Mouse (Mus musculus) naive thymus-derived CD4-positive, alpha-beta T cell, adult 2 months (primary cell): ENCODE measurements around the gene Isca2.

Source experiments
- DNase-seq: peaks from one replicate; pipeline ENCODE4 v3.0.0-alpha.2; 2011; ENCODE audit warnings: low read depth

Gene Isca2

GRCm38 (mm10) chr12:84771981-84772520 lies 1.0 kb upstream of the Isca2 start:
- DNase-seq, result no peak

GRCm38 (mm10) chr12:84773476-84773875 lies 425 bp downstream of the Isca2 start:
- DNase-seq, result no peak

GRCm38 (mm10) chr12:84774376-84774775 lies 1.3 kb downstream of the Isca2 start:
- no peak for DNase-seq

- no peak for DNase-seq
Observed at GRCm38 (mm10) chr12:84776229-84776628, 3.2 kb downstream of the Isca2 start.

GRCm38 (mm10) chr12:84784604-84785381 lies 11.7 kb downstream of the Isca2 start:
- peak; percentile 88 for DNase-seq

GRCm38 (mm10) chr12:84786091-84786490 lies 13.0 kb downstream of the Isca2 start:
- no peak for DNase-seq

GRCm38 (mm10) chr12:84790853-84791252 lies 17.8 kb downstream of the Isca2 start:
- no peak for DNase-seq

GRCm38 (mm10) chr12:84792629-84793028 lies 19.6 kb downstream of the Isca2 start:
- no peak for DNase-seq

GRCm38 (mm10) chr12:84794647-84795046 lies 21.6 kb downstream of the Isca2 start:
- no peak for DNase-seq

GRCm38 (mm10) chr12:84799086-84799485 lies 26.0 kb downstream of the Isca2 start:
- DNase-seq, result no peak

- DNase-seq, result no peak
Observed at GRCm38 (mm10) chr12:84800419-84800818, 27.4 kb downstream of the Isca2 start.

GRCm38 (mm10) chr12:84801532-84802110 lies 28.6 kb downstream of the Isca2 start:
- no peak for DNase-seq

GRCm38 (mm10) chr12:84802625-84803024 lies 29.6 kb downstream of the Isca2 start:
- DNase-seq, result no peak

GRCm38 (mm10) chr12:84805228-84805842 lies 32.3 kb downstream of the Isca2 start:
- no peak for DNase-seq

- DNase-seq, result no peak
Observed at GRCm38 (mm10) chr12:84806010-84806409, 33.0 kb downstream of the Isca2 start.

- no peak for DNase-seq
Observed at GRCm38 (mm10) chr12:84806726-84807125, 33.7 kb downstream of the Isca2 start.

- no peak for DNase-seq
Observed at GRCm38 (mm10) chr12:84807351-84807750, 34.3 kb downstream of the Isca2 start.

- no peak for DNase-seq
Observed at GRCm38 (mm10) chr12:84809033-84809432, 36.0 kb downstream of the Isca2 start.

GRCm38 (mm10) chr12:84810810-84811209 lies 37.8 kb downstream of the Isca2 start:
- no peak for DNase-seq

GRCm38 (mm10) chr12:84811510-84811909 lies 38.5 kb downstream of the Isca2 start:
- DNase-seq, result no peak

GRCm38 (mm10) chr12:84812004-84812403 lies 39.0 kb downstream of the Isca2 start:
- DNase-seq, result no peak

- DNase-seq, result no peak
Observed at GRCm38 (mm10) chr12:84813773-84814172, 40.7 kb downstream of the Isca2 start.
